Mouse (Mus musculus) cerebral cortex, adult 2 months (tissue): ENCODE data around the gene Gm15013.

ENCODE experiments used
- WGBS: fragments of 180-500 bp; shearing (Covaris S2); methylation state at CpG from one replicate; pipeline ENCODE4 v1.1.7; 2018; 5-methylcytosine and 5-hydroxymethylcytosine counted together

The Gm15013 gene

GRCm38 (mm10) chrX:139714381-139714780 lies at the start of gene Gm15013:
Gene Gm15013 (minus strand): TSS chrX:139714481.
- WGBS = 96% methylated on average over 8 of the region's 8 CpGs

- WGBS = 56% methylated on average over 2 of the region's 2 CpGs
Observed at GRCm38 (mm10) chrX:139762546-139762945, 48.3 kb upstream of the Gm15013 start.

GRCm38 (mm10) chrX:139758634-139759033 lies 44.4 kb upstream of the Gm15013 start:
- WGBS = 69% methylated on average over 3 of the region's 3 CpGs

- 9% methylated on average over 1 of the region's 1 CpGs for WGBS
Observed at GRCm38 (mm10) chrX:139751855-139752254, 37.6 kb upstream of the Gm15013 start.

- 79% methylated on average over 5 of the region's 5 CpGs for WGBS
Observed at GRCm38 (mm10) chrX:139737066-139737465, 22.8 kb upstream of the Gm15013 start.

- 95% methylated on average over 3 of the region's 3 CpGs for WGBS
Observed at GRCm38 (mm10) chrX:139730541-139730940, 16.3 kb upstream of the Gm15013 start.

- 91% methylated on average over 2 of the region's 2 CpGs for WGBS
Observed at GRCm38 (mm10) chrX:139722350-139722749, 8.1 kb upstream of the Gm15013 start.

- WGBS = 3% methylated on average over 43 of the region's 43 CpGs
Observed at GRCm38 (mm10) chrX:139684775-139685695, 29.2 kb downstream of the Gm15013 start, which contains the start of gene Tbc1d8b. Gene Tbc1d8b (plus strand): TSS chrX:139684996.

- 3% methylated on average over 8 of the region's 8 CpGs for WGBS
Observed at GRCm38 (mm10) chrX:139684410-139684774, 29.9 kb downstream of the Gm15013 start.

GRCm38 (mm10) chrX:139665829-139666228 lies 48.5 kb downstream of the Gm15013 start:
- 52% methylated on average over 2 of the region's 2 CpGs for WGBS
